Mouse (Mus musculus) spleen, adult 2 months (tissue): ENCODE measurements at regions not wholly inside any gene's neighbourhood (a gene's known extent, or its start where the extent isn't known, plus 50 kb on each side); places are given as distances from the start of the nearest gene placed in this dataset.

Source experiments
- DNase-seq, 2 experiments: peaks; one replicate each; pipeline versions ENCODE4 v3.0.0 to v3.0.0-alpha.2; 2012 to 2021; ENCODE audit warnings: low spot score in 2 of 2, low read depth in 1 of 2
- H3K27ac ChIP-seq: fragments of 200-500 bp; 2 replicates; pipeline ENCODE4 v1.5.1; 2012; ENCODE audit warnings: low read length, inconsistent platforms; ENCODE audit not compliant: insufficient read depth
- H3K27me3 ChIP-seq: fragments of 200-500 bp; 2 replicates; pipeline ENCODE4 v1.6.1; 2012; ENCODE audit warnings: mild to moderate bottlenecking, moderate library complexity, low read length, inconsistent platforms; ENCODE audit not compliant: control insufficient read depth, insufficient read depth
- H3K36me3 ChIP-seq: fragments of 200-500 bp; 2 replicates; pipeline ENCODE4 v1.6.1; 2012; ENCODE audit warnings: mild to moderate bottlenecking, low read length, inconsistent platforms; ENCODE audit not compliant: control insufficient read depth, insufficient read depth
- H3K4me1 ChIP-seq: fragments of 200-500 bp; 2 replicates; pipeline ENCODE4 v1.6.1; 2011; ENCODE audit warnings: inconsistent platforms; ENCODE audit not compliant: control insufficient read depth, insufficient read depth, insufficient read length
- H3K4me3 ChIP-seq: fragments of 200-500 bp; 2 replicates; pipeline ENCODE4 v1.5.1; 2011; ENCODE audit warnings: mild to moderate bottlenecking, inconsistent platforms; ENCODE audit not compliant: insufficient read depth, insufficient read length; ENCODE audit errors: extremely low read depth
- CTCF ChIP-seq: fragments of 200-500 bp; IDR thresholded peaks from 2 replicates; pipeline ENCODE4 v1.5.1; 2011; ENCODE audit warnings: mild to moderate bottlenecking, inconsistent platforms; ENCODE audit not compliant: insufficient read depth, insufficient read length, insufficient replicate concordance; ENCODE audit errors: extremely low read depth
- POLR2A ChIP-seq: fragments of 200-500 bp; IDR thresholded peaks from 2 replicates; pipeline ENCODE4 v1.6.1; 2011; ENCODE audit warnings: low read depth, low read length, inconsistent platforms
- WGBS: fragments of 180-500 bp; shearing (Covaris S2); methylation state at CpG from one replicate; pipeline ENCODE4 v1.1.7; 2018; 5-methylcytosine and 5-hydroxymethylcytosine counted together

DNA sequence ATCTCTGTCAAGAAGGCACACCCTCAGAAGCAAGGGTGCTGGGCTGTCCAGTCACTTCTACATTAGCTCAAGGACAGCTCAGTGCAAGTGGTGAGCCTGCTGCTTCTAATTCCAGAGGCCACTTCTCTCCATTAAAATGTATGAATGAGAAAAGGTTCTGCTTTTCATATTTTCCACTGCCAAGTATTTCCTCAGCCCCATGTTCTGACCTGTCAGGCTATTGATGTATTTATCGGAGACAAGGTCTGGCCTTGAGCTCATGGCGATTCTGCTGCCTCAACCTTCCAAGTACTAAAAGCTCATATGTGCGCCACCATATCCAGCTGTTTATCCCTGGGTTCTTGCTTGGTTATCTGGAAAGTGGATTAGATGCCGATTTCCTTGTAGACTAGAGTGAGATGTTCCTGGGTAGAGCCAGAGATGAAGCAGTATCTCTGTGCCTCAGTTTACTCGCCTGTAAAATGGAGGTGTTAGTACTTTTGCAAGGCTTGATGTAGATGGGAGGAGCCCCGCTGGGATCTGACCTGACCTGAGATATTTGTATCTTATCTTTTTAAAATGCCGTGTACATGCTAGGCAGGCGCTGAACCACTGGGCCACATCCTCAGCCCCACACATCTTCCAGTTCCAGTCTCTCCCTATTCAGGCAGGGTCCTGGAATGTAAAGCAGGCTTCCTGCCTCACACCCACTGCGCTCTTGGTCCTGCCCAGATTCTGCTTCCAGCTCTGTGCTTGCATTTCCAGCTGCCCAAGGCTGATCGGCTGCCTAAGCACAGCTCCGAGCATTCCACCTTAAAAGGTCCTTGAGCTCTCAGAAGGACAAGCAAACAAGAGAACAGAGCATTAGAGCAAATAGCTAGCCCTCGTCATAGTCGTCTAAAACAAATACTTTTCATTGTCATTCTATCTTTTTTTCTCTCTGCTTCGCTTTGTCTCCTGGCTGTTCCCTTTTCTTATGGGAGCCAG lies 161.0 kb downstream of the Rab11fip4 start:
- no peak for DNase-seq
- Histone ChIP-seq H3K27ac (no peak overlapping the region), H3K36me3 (no peaks in the 10 kb centered on the region), H3K27me3 (no peaks in the 10 kb centered on the region), H3K4me1 (no peaks in the 10 kb centered on the region), H3K4me3 (no peak overlapping the region)
- TF ChIP-seq CTCF: no peak
- 89% methylated on average over 14 of the region's 14 CpGs for WGBS

GRCm38 (mm10) chr11:79750943-79751342 lies 159.9 kb downstream of the Rab11fip4 start:
- 51% methylated on average over 2 of the region's 2 CpGs for WGBS
- no peaks in the 10 kb centered on the region for H3K4me1 ChIP-seq
- TF ChIP-seq POLR2A: no peak
- no peaks in the 10 kb centered on the region for H3K36me3 ChIP-seq
- H3K4me3 ChIP-seq: no peak overlapping the region
- no peak overlapping the region for H3K27ac ChIP-seq
- DNase-seq: no peak
- H3K27me3 ChIP-seq: no peaks in the 10 kb centered on the region

DNA sequence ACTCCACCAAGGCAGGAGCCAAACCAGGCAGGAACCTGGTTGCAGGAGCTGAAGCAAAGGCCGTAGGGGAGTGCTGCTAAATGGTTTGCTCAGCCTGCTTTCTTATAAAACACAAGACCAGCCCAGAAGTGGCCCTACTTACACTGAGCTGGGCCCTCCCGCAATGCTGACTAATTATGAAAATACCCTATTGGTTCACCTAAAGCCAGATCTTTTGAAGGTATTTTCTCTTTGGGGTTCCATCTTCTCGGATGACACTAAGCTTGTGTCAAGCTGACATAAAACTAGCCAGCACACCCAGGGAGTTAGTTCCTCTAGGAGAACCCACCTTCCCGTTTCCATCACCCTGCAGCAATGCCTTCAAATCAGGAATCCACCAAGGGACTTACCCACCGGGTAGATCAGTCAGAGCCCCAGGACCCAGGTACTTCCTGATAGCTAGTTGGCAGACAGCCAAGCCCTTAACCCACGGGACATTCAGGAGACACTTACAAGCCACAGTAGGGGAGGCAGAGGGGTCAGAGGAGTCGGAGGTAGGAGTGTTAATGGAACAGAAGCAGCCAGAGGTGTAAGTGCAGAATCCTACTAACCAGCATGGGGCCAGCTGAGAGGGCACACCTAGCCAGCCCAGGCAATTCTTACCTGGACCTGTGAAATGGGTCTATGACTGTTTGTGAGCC lies 158.9 kb downstream of the Rab11fip4 start:
- Histone ChIP-seq H3K27ac (no peak overlapping the region), H3K27me3 (no peaks in the 10 kb centered on the region), H3K4me1 (no peaks in the 10 kb centered on the region), H3K36me3 (no peaks in the 10 kb centered on the region), H3K4me3 (no peak overlapping the region)
- TF ChIP-seq CTCF: no peak
- DNase-seq: no peak
- 44% methylated on average over 7 of the region's 7 CpGs for WGBS

DNA sequence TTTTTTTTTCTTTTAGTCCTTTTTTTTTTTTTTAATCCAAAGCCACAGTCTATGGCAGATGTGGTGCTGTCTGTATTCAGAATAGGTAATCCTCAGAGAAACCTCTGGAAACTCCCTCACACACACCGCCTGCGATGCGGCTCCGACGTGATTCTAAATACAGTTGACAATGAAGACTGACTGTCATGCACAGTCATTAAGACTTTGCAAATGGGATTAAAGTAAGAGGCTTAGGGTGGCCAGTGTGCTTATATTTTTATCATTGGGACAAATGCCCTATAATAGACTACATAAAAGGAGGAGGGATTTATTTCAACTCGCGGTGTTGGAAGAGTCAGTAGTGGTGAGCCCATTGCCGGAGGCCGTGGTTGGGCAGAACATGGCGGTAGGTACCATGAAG lies 158.1 kb downstream of the Rab11fip4 start:
- Histone ChIP-seq H3K36me3 (no peaks in the 10 kb centered on the region), H3K27ac (no peak overlapping the region), H3K4me3 (no peak overlapping the region), H3K27me3 (no peaks in the 10 kb centered on the region), H3K4me1 (no peaks in the 10 kb centered on the region)
- WGBS: 95% methylated on average over 10 of the region's 10 CpGs
- TF ChIP-seq POLR2A (no peak), CTCF (no peak)
- no peak for DNase-seq

GRCm38 (mm10) chr11:79748606-79749125 lies 157.7 kb downstream of the Rab11fip4 start:
- no peak for DNase-seq
- no peak overlapping the region for H3K4me3 ChIP-seq
- no peaks in the 10 kb centered on the region for H3K4me1 ChIP-seq
- no peak overlapping the region for H3K27ac ChIP-seq
- TF ChIP-seq CTCF (no peak), POLR2A (no peak)
- no peaks in the 10 kb centered on the region for H3K36me3 ChIP-seq
- WGBS: 93% methylated on average over 7 of the region's 7 CpGs
- H3K27me3 ChIP-seq: no peaks in the 10 kb centered on the region

- DNase-seq: no peak
- no peaks in the 10 kb centered on the region for H3K27me3 ChIP-seq
- no peak overlapping the region for H3K4me3 ChIP-seq
- H3K4me1 ChIP-seq: no peaks in the 10 kb centered on the region
- H3K36me3 ChIP-seq: no peaks in the 10 kb centered on the region
- TF ChIP-seq POLR2A (no peak), CTCF (no peak)
- 68% methylated on average over 6 of the region's 6 CpGs for WGBS
- H3K27ac ChIP-seq: no peak overlapping the region
These were observed 156.8 kb downstream of the Rab11fip4 start for GRCm38 (mm10) chr11:79747801-79748200.
